Mouse (Mus musculus) lung, postnatal 0 days (tissue): ENCODE data around the gene Mon1a. TPM values are rescaled to one million over a fixed set of nuclear protein-coding genes. Genes with fewer than 3 reads are reported as not detected.

Source experiments
- ATAC-seq: fragments of 200-750 bp; cut with Nextera tagmentation; 2 replicates; pipeline ENCODE4 v1.8.0; 2017; ENCODE audit warnings: moderate library complexity
- DNase-seq: peaks from one replicate; pipeline ENCODE4 v3.0.0-alpha.2; 2016; ENCODE audit warnings: low spot score
- H3K27ac ChIP-seq: fragments of 300-500 bp; sonication (generic); 2 replicates; pipeline ENCODE4 v1.5.1; 2014; ENCODE audit warnings: antibody characterized with exemption, mild to moderate bottlenecking, low read length, mixed read lengths
- H3K27me3 ChIP-seq: fragments of 300-500 bp; sonication (generic); replicated peaks from 2 replicates; pipeline ENCODE4 v1.6.1; 2014; ENCODE audit warnings: low read length, mixed read lengths; ENCODE audit not compliant: insufficient read depth
- H3K36me3 ChIP-seq: fragments of 300-500 bp; sonication (generic); 2 replicates; pipeline ENCODE4 v1.6.1; 2014; ENCODE audit warnings: low read length, mixed read lengths; ENCODE audit not compliant: insufficient read depth
- H3K4me1 ChIP-seq: fragments of 300-500 bp; sonication (generic); 2 replicates; pipeline ENCODE4 v1.6.1; 2014; ENCODE audit warnings: antibody characterized with exemption, low read depth, low read length, mixed read lengths; ENCODE audit not compliant: insufficient read depth
- H3K4me2 ChIP-seq: fragments of 300-500 bp; sonication (generic); replicated peaks from 2 replicates; pipeline ENCODE4 v1.6.1; 2014; ENCODE audit warnings: low read depth, mild to moderate bottlenecking, low read length, moderate library complexity, mixed read lengths
- H3K4me3 ChIP-seq: fragments of 300-500 bp; sonication (generic); 2 replicates; pipeline ENCODE4 v1.5.1; 2014; ENCODE audit warnings: low read depth, low read length
- H3K9ac ChIP-seq: fragments of 300-500 bp; sonication (generic); replicated peaks from 2 replicates; pipeline ENCODE4 v1.6.1; 2014; ENCODE audit warnings: low read depth, mild to moderate bottlenecking
- H3K9me3 ChIP-seq: fragments of 300-500 bp; sonication (generic); 2 replicates; pipeline ENCODE4 v1.6.1; 2016; ENCODE audit warnings: low read length, mixed read lengths
- CTCF ChIP-seq: IDR thresholded peaks from 2 replicates; pipeline ENCODE4 v1.5.1; 2016; ENCODE audit warnings: antibody characterized with exemption, mild to moderate bottlenecking
- EP300 ChIP-seq: IDR thresholded peaks from 2 replicates; pipeline ENCODE4 v1.6.1; 2016; ENCODE audit warnings: antibody characterized with exemption, mild to moderate bottlenecking, control low read depth
- WGBS: fragments of 180-500 bp; shearing (Covaris S2); extraction: QIAGEN DNeasy Blood & Tissue Kit; methylation state at CpG from one replicate; pipeline ENCODE4 v1.1.7; 2014; 5-methylcytosine and 5-hydroxymethylcytosine counted together
- polyA plus RNA-seq: library from polyadenylated mRNA; unstranded; fragments of >200 nt; fragmentation: Nextera tagmentation; extraction: Ambion mirVana; gene quantifications from 2 replicates; pipeline ENCODE4 v1.2.1, GENCODE M21; 2015

Mon1a gene
- 12.3 and 12.8 TPM in 2 replicates for polyA plus RNA-seq

DNA sequence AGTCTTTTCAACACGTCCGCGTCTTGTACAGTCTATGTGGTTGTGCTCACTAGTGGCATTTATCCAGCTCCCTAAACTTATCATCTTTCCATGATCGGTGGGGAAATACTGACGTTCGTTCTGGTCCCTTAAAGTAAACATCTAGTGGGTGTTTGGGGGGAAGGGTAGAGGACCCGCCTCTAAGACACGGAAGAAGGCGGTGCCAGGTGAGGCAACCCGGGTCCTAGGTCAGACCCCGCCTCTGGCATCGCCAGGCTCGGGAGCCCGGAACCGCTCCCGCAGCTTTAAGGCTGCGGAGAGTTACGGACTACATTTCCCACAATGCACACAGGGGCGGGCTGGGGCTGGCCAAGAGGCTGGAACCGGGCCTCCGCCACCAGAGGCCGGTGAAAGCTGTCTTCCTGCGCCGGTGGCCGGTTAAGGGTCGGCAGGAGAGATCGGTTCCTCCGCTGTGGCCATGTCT is at the start of gene Mon1a:
Mon1a (plus strand) TSS at position 348 of the 463 bp plus-strand sequence.
- WGBS, result under 1% methylated on average over 28 of the region's 28 CpGs
- ATAC-seq, result peak; percentile 98
- no peaks in the 10 kb centered on the region for H3K4me1 ChIP-seq
- H3K9me3 ChIP-seq, result no peaks in the 10 kb centered on the region
- peak within 1 kb of the TSS; percentile 68 for H3K9ac ChIP-seq
- H3K27ac ChIP-seq, result peak within 1 kb of the TSS; percentile 76
- peak; percentile 96 for DNase-seq
- H3K36me3 ChIP-seq, result no peaks in the 10 kb centered on the region
- peak within 1 kb of the TSS; percentile 62 for H3K4me3 ChIP-seq
- H3K4me2 ChIP-seq, result peak within 1 kb of the TSS; percentile 91
- H3K27me3 ChIP-seq, result no peaks in the 10 kb centered on the region
- TF ChIP-seq CTCF (no peak), EP300 (peak; percentile 76)

DNA sequence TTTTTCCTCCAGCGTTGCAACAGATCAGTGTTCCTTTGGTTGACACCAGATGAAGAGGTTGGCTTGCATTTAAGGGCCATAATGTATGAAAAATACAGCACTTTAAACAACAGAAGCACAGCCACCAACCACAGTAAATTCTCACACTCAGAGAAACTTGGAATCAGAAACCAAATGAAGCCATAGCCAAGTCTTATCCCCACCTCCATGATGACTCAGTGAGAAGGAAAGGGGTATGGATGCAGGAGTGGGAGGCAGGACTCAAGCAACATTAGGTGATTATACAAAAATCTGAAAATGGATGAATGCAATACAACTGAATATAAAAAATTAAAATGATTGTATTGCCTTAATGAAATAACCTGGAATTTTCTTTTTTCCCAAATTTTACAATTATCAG is 49.1 kb upstream of the Mon1a start:
- no peaks in the 10 kb centered on the region for H3K4me1 ChIP-seq
- H3K9me3 ChIP-seq, result no peaks in the 10 kb centered on the region
- no peak overlapping the region for H3K4me3 ChIP-seq
- no peaks in the 10 kb centered on the region for H3K27me3 ChIP-seq
- no peaks in the 10 kb centered on the region for H3K36me3 ChIP-seq
- H3K4me2 ChIP-seq, result no peak overlapping the region
- 92% methylated on average over 1 of the region's 1 CpGs for WGBS
- H3K27ac ChIP-seq, result no peak overlapping the region
- TF ChIP-seq CTCF (no peak), EP300 (no peak)
- ATAC-seq (no peak), DNase-seq (no peak)
- no peak overlapping the region for H3K9ac ChIP-seq

DNA sequence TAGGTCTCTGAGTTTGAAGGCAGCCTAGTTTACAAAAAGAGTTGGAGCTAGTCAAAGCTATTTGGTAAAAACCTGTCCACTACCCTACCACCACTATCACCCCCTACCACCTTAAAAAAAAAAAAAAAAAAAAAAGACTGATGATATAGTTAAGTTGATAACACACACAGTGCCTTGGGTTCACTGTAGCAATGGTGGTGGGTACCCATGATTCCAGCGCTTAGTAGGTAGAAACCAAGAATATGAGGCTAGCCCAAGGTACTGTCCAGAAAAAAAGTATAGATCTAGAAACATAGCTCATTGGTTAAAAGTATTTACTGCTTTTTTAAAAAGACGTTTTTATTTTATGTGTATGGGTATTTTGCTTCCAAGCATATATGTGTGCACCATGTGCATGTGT is 45.2 kb upstream of the Mon1a start:
- ATAC-seq (no peak), DNase-seq (no peak)
- H3K4me3 ChIP-seq, result no peak overlapping the region
- H3K27ac ChIP-seq, result no peak overlapping the region
- no peaks in the 10 kb centered on the region for H3K27me3 ChIP-seq
- H3K4me2 ChIP-seq, result no peak overlapping the region
- no peaks in the 10 kb centered on the region for H3K4me1 ChIP-seq
- H3K9me3 ChIP-seq, result no peaks in the 10 kb centered on the region
- TF ChIP-seq EP300 (no peak), CTCF (no peak)
- peaks cover 21% of the 10 kb centered on the region; the same call in 1 of the 2 replicates for H3K36me3 ChIP-seq
- H3K9ac ChIP-seq, result no peak overlapping the region
- 93% methylated on average over 2 of the region's 2 CpGs for WGBS

DNA sequence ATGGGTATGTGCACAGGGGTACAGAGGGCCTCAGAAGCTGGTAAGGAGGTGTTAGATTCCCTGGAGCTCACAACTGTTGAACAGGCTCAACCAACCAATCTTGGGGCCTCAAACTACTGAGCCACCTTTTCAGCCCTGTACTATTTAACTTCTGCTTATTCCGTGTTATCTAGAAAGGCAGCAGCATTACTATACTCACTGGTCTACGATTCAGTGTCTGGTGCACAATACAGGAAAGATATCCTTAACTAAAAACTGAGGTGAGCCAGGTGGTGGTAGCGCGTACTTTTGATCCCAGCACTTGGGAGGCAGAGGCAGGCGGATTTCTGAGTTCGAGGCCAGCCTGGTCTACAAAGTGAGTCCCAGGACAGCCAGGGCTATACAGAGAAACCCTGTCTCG is 39.0 kb upstream of the Mon1a start:
- H3K9ac ChIP-seq, result no peak overlapping the region
- no peak for DNase-seq
- no peak overlapping the region for H3K4me3 ChIP-seq
- no peaks in the 10 kb centered on the region for H3K27me3 ChIP-seq
- TF ChIP-seq EP300, result no peak
- TF ChIP-seq CTCF, result no peak
- no peaks in the 10 kb centered on the region for H3K4me1 ChIP-seq
- H3K4me2 ChIP-seq, result no peak overlapping the region
- H3K9me3 ChIP-seq, result no peaks in the 10 kb centered on the region
- no peak for ATAC-seq
- no peak overlapping the region for H3K27ac ChIP-seq
- H3K36me3 ChIP-seq, result peaks cover 21% of the 10 kb centered on the region; the same call in 1 of the 2 replicates
- 98% methylated on average over 7 of the region's 7 CpGs for WGBS

DNA sequence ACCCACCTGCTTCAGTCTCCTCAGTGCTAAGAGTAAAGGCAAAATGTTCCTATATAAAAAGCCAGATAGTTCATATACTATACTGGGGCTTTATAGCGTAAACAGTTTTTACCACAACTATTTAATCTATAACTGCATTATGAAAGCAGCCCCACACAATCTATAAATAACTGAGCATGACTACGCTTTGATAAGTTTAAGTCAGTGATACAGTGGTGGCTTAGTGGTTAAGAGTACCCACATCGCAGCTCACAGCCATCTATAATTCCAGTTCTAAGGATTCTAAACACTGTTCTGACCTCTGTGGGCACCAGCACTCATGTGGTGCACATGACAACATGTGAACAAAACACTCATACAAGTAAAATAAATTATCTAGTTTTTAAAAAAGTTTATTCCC is 29.6 kb upstream of the Mon1a start:
- Histone ChIP-seq H3K36me3 (no peaks in the 10 kb centered on the region), H3K27ac (no peak overlapping the region), H3K9me3 (no peaks in the 10 kb centered on the region), H3K9ac (no peak overlapping the region), H3K27me3 (no peaks in the 10 kb centered on the region), H3K4me1 (no peaks in the 10 kb centered on the region), H3K4me2 (no peak overlapping the region), H3K4me3 (no peak overlapping the region)
- 88% methylated on average over 3 of the region's 3 CpGs for WGBS
- no peak for DNase-seq
- TF ChIP-seq EP300, result no peak
- ATAC-seq, result no peak

DNA sequence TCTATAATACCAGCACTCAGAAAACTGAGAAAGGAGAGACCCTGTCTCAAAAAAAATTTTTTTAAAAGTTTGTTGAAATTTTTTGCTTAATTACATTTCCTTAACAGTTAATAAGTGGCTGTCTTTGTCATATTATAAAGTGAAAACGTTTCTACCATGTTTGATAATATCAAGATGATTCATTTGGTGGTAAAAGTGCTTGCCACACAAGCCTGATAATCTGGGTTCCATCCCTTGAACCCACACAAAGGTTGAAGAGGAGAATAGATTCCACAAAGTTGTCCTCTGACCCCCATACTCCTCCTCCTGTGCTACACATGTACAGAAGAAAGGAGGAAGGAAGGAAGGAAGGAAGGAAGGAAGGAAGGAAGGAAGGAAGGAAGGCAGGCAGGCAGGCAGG is 23.5 kb upstream of the Mon1a start:
- H3K4me1 ChIP-seq, result no peaks in the 10 kb centered on the region
- H3K4me3 ChIP-seq, result no peak overlapping the region
- DNase-seq, result no peak
- WGBS, result 33% methylated on average over 1 of the region's 1 CpGs
- no peaks in the 10 kb centered on the region for H3K27me3 ChIP-seq
- H3K9ac ChIP-seq, result no peak overlapping the region
- H3K9me3 ChIP-seq, result no peaks in the 10 kb centered on the region
- no peak for TF ChIP-seq EP300
- no peak for TF ChIP-seq CTCF
- no peak overlapping the region for H3K4me2 ChIP-seq
- H3K27ac ChIP-seq, result no peak overlapping the region
- no peaks in the 10 kb centered on the region; the same call in 1 of the 2 replicates for H3K36me3 ChIP-seq
- ATAC-seq, result no peak

DNA sequence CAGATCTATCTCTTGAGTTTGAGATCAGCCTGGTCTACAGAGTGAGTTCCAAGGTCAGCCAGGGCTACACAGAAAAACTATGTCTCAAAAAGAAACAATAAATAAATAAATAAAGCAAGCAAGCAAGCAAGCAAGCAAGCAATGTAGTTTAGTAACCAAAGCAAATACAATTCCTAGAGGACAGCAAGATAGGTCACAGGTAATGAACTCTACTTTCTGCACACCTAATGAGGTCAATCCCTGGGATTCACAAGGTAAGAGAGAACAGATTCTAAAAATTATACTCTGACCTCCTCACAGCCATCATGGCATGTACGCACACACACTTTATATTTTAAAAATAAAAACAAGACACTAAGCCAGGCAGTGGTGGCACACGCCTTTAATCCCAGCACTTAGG is 21.9 kb upstream of the Mon1a start:
- ATAC-seq, result no peak
- WGBS, result 95% methylated on average over 2 of the region's 2 CpGs

More for the DNA sequence above, 21.9 kb upstream of the Mon1a start:
- no peaks in the 10 kb centered on the region for H3K27me3 ChIP-seq
- no peak for DNase-seq
- H3K9ac ChIP-seq, result no peak overlapping the region
- no peaks in the 10 kb centered on the region for H3K4me1 ChIP-seq
- no peaks in the 10 kb centered on the region; the same call in 1 of the 2 replicates for H3K36me3 ChIP-seq
- no peaks in the 10 kb centered on the region for H3K9me3 ChIP-seq
- no peak overlapping the region for H3K27ac ChIP-seq
- H3K4me2 ChIP-seq, result no peak overlapping the region
- no peak overlapping the region for H3K4me3 ChIP-seq
- no peak for TF ChIP-seq CTCF
- TF ChIP-seq EP300, result no peak
